Mouse (Mus musculus): ENCODE results near the gene Vac14. TPM values are rescaled to one million over a fixed set of nuclear protein-coding genes. Genes with fewer than 3 reads are reported as not detected.
"Not testable (repeated sequence)": the region's sequence is repeated elsewhere in the genome, so short reads cannot be mapped to it uniquely, and the experiment has no call there.

The Vac14 gene
- polyA plus RNA-seq, 1 experiment from 2014 or later: 20.3 TPM

DNA sequence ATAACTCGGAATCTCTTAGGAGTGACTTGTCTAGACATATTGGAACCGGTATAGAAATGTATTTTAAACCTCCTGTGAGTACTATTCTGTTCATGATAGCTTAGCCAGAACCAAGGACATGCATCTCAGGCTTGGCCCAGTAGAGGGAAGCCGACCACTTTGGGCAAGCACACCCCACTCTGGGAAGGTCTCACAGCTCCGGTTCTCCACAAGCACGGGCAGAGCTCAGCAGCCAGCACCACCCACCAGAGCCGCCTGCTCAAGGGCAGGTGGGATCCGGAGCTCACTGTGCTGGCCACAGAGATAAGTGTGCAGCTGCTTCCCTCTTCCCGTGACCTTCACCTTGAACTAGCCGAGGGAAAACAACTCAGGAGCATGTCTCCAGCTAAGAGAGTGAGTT is 32.5 kb downstream of the Vac14 start:
- no peak for ATAC-seq
- WGBS: 89% methylated on average over 9 of the region's 9 CpGs
- no peaks in the 10 kb centered on the region for H3K27me3 ChIP-seq

DNA sequence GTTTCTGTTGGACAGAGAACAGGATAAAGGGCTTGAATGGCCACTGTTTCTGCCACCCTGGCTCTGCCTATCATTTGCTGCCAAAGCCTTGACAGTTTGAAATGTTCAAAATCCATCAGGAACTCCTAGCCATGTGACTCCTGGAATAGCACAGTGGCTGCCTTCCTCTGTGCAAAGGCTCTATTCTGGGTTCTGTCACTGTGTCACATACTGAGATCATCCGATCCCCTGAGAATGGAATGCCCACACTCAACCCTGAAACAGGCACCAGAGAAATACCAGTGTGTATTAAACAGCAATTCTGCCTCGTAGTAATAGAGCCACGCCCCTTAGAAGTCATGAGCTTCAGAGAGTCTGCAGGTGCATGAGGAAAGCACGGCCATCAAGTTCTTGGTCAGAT is 33.5 kb downstream of the Vac14 start:
- Histone ChIP-seq H3K4me1 (peaks cover 9% of the 10 kb centered on the region; the same call in 1 of the 2 replicates), H3K4me2 (no peak overlapping the region), H3K4me3 (no peak overlapping the region), H3K9ac (no peak overlapping the region), H3K9me3 (replicated peaks) (no peaks in the 10 kb centered on the region), H3K27ac (no peak overlapping the region), H3K27me3 (no peaks in the 10 kb centered on the region), H3K36me3 (ENCODE audit: poor library complexity, severe bottlenecking) (peaks cover 61% of the 10 kb centered on the region)
- ATAC-seq: no peak
- 91% methylated on average over 4 of the region's 4 CpGs for WGBS

More for the DNA sequence above, 32.5 kb downstream of the Vac14 start:
- Histone ChIP-seq H3K4me1 (peaks cover 9% of the 10 kb centered on the region; the same call in 1 of the 2 replicates), H3K9ac (no peak overlapping the region), H3K9me3 (replicated peaks) (no peaks in the 10 kb centered on the region), H3K27ac (no peak overlapping the region), H3K36me3 (ENCODE audit: poor library complexity, severe bottlenecking) (peaks cover 58% of the 10 kb centered on the region), H3K4me3 (no peak overlapping the region), H3K4me2 (no peak overlapping the region)

- ATAC-seq: no peak
- 51% methylated on average over 9 of the region's 9 CpGs for WGBS
- Histone ChIP-seq H3K36me3 (ENCODE audit: poor library complexity, severe bottlenecking) (peaks cover 73% of the 10 kb centered on the region), H3K4me2 (no peak overlapping the region), H3K27ac (no peak overlapping the region), H3K4me3 (no peak overlapping the region), H3K4me1 (peaks cover 9% of the 10 kb centered on the region; the same call in 1 of the 2 replicates), H3K9me3 (replicated peaks) (no peaks in the 10 kb centered on the region), H3K9ac (no peak overlapping the region), H3K27me3 (no peaks in the 10 kb centered on the region)
Measured at GRCm38 (mm10) chr8:110654075-110655060, 36.0 kb downstream of the Vac14 start.

DNA sequence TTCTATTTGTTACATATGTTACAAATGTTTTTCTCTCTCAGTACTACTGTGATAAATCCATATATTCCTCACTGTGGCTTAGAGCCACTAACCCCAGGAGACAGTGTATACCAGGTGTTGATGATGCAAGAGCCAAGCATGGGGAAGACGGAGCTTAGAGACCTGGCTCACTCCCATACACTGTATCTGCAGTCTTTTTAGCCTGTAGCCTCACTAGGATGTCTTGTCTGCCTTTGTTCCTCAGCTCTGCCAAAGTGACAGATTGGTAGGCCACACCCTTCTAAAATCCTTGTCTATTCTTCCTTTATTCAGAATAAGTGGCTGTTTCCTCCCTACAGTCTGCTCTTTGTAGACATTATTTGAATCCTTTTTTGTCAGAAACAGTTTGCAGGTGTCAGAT is 37.4 kb downstream of the Vac14 start:
- Histone ChIP-seq H3K36me3 (ENCODE audit: poor library complexity, severe bottlenecking) (peaks cover 66% of the 10 kb centered on the region), H3K27ac (no peak overlapping the region), H3K4me1 (peaks cover 9% of the 10 kb centered on the region; the same call in 1 of the 2 replicates), H3K4me3 (no peak overlapping the region), H3K27me3 (no peaks in the 10 kb centered on the region), H3K9ac (no peak overlapping the region), H3K9me3 (replicated peaks) (no peaks in the 10 kb centered on the region), H3K4me2 (no peak overlapping the region)
- WGBS: 85% methylated on average over 1 of the region's 1 CpGs
- ATAC-seq: no peak

- Histone ChIP-seq H3K27me3 (no peaks in the 10 kb centered on the region), H3K36me3 (ENCODE audit: poor library complexity, severe bottlenecking) (peaks cover 63% of the 10 kb centered on the region), H3K4me1 (peaks cover 9% of the 10 kb centered on the region; the same call in 1 of the 2 replicates), H3K27ac (no peak overlapping the region), H3K4me3 (no peak overlapping the region), H3K9ac (no peak overlapping the region), H3K9me3 (replicated peaks) (no peaks in the 10 kb centered on the region), H3K4me2 (no peak overlapping the region)
- ATAC-seq: no peak
- 98% methylated on average over 2 of the region's 2 CpGs for WGBS
Measured at GRCm38 (mm10) chr8:110657661-110658060, 39.3 kb downstream of the Vac14 start.

DNA sequence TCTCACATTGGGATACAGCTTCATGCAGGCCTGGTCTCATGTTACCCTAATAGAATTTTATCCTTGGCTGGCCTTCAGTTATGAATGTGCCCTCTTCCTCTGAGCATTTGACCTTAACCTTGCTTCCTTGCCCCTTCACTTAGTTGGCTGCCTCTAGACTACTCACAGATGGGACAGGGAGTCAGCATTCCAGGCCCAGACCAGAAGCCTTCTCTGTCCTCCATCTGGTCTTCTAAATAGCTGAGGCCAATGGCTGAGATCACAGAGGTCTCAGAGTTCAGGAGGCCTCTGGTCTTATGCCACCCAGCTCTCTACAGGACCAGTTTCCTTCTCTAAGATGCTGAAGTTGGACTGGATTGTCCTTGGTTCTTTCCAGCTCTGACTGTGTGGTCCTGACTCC is 41.7 kb downstream of the Vac14 start:
- H3K27me3 ChIP-seq: no peaks in the 10 kb centered on the region
- no peaks in the 10 kb centered on the region for H3K9me3 ChIP-seq (replicated peaks)
- no peak overlapping the region for H3K4me3 ChIP-seq
- H3K9ac ChIP-seq: no peak overlapping the region
- H3K4me2 ChIP-seq: no peak overlapping the region
- no peak overlapping the region for H3K27ac ChIP-seq
- H3K4me1 ChIP-seq: peaks cover 23% of the 10 kb centered on the region
- H3K36me3 ChIP-seq (ENCODE audit: poor library complexity, severe bottlenecking): peaks cover 41% of the 10 kb centered on the region
- ATAC-seq: no peak

DNA sequence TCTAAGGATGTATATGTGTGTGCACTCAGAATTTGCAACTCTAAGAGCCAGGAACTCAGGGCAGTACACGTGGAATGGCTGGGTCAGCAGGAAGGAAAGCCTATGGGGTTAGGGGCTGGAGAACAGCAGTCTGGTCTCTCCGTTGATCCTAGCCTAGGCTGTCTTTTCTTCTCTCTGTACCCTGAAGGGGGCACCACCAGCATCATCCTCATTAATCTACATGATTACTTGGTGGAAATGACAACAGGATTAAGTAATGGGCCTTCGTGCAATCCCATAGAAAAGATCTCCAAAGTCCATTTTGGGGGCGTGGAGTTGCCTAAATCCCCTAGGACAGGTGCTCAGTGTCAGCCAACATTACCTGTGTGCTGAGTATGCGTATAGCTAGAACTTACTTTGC is 44.2 kb downstream of the Vac14 start:
- H3K9ac ChIP-seq: no peak overlapping the region
- WGBS: 78% methylated on average over 5 of the region's 5 CpGs
- H3K36me3 ChIP-seq (ENCODE audit: poor library complexity, severe bottlenecking): peaks cover 26% of the 10 kb centered on the region
- no peak for ATAC-seq
- no peak overlapping the region for H3K27ac ChIP-seq
- H3K4me1 ChIP-seq: peaks cover 26% of the 10 kb centered on the region
- H3K4me3 ChIP-seq: no peak overlapping the region
- H3K4me2 ChIP-seq: no peak overlapping the region
- H3K27me3 ChIP-seq: no peaks in the 10 kb centered on the region
- no peaks in the 10 kb centered on the region for H3K9me3 ChIP-seq (replicated peaks)

- Histone ChIP-seq H3K9me3 (replicated peaks) (no peaks in the 10 kb centered on the region), H3K27ac (peak overlapping the region; percentile 70), H3K9ac (no peak overlapping the region), H3K36me3 (ENCODE audit: poor library complexity, severe bottlenecking) (peaks cover 20% of the 10 kb centered on the region), H3K4me1 (peaks cover 26% of the 10 kb centered on the region), H3K27me3 (no peaks in the 10 kb centered on the region), H3K4me3 (no peak overlapping the region), H3K4me2 (no peak overlapping the region)
- WGBS: 75% methylated on average over 6 of the region's 6 CpGs
- ATAC-seq: no peak
Measured at GRCm38 (mm10) chr8:110663015-110663742, 44.8 kb downstream of the Vac14 start.

GRCm38 (mm10) chr8:110664202-110664896 is 46.0 kb downstream of the Vac14 start:
- WGBS: 45% methylated on average over 7 of the region's 7 CpGs

DNA sequence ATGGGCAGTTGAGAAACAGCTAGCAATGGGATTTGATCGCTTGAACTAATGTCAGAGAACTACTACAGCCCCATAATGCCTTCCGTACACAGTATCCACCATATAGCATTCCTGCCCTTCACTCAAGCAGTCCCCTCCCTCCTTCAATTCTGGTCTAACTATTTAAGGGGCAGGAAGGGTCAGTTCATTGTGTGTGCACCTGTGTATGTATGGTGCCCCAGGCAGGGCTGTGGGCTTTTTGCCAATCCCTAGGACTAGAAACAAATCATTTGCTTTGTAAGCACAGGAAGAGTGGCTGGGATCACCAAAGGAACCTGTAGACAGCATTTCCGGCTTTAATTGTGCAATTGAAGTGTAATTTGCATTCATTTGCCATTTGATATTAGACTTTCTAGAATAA is 46.6 kb downstream of the Vac14 start:
- H3K4me2 ChIP-seq: no peak overlapping the region
- H3K27me3 ChIP-seq: no peaks in the 10 kb centered on the region
- H3K4me3 ChIP-seq: no peak overlapping the region
- H3K36me3 ChIP-seq (ENCODE audit: poor library complexity, severe bottlenecking): peaks cover 16% of the 10 kb centered on the region
- H3K9me3 ChIP-seq (replicated peaks): no peaks in the 10 kb centered on the region
- peaks cover 26% of the 10 kb centered on the region for H3K4me1 ChIP-seq
- 59% methylated on average over 3 of the region's 3 CpGs for WGBS
- peak overlapping the region; percentile 70 for H3K27ac ChIP-seq
- ATAC-seq: peak; percentile 48; the same call in 1 of the 2 replicates
- no peak overlapping the region for H3K9ac ChIP-seq

More at GRCm38 (mm10) chr8:110664202-110664896, 46.0 kb downstream of the Vac14 start:
- Histone ChIP-seq H3K9me3 (replicated peaks) (no peaks in the 10 kb centered on the region), H3K9ac (no peak overlapping the region), H3K4me1 (peaks cover 26% of the 10 kb centered on the region), H3K27me3 (no peaks in the 10 kb centered on the region), H3K36me3 (ENCODE audit: poor library complexity, severe bottlenecking) (peaks cover 16% of the 10 kb centered on the region), H3K4me2 (no peak overlapping the region), H3K4me3 (no peak overlapping the region), H3K27ac (peak overlapping the region; percentile 70)
- ATAC-seq: peak; percentile 91

- not testable (repeated sequence) for H3K4me3 ChIP-seq; ATAC-seq; H3K27me3 ChIP-seq; H3K27ac ChIP-seq; H3K9ac ChIP-seq; H3K4me2 ChIP-seq; H3K9me3 ChIP-seq (replicated peaks)
- H3K4me1 ChIP-seq: peaks cover 26% of the 10 kb centered on the region
- 86% methylated on average over 8 of the region's 8 CpGs for WGBS
- H3K36me3 ChIP-seq (ENCODE audit: poor library complexity, severe bottlenecking): peaks cover 19% of the 10 kb centered on the region; the same call in 1 of the 2 replicates
Measured at GRCm38 (mm10) chr8:110667590-110668177, 49.3 kb downstream of the Vac14 start.
